18 mouse cellular contexts compared by ENCODE assay signal in genomic region chr1:186271436-186271835, GRCm38 (mm10).
"Had no signal": no experiment of that assay in that cellular context is flagged by ENCODE, and none has a peak within 500 bp of the region (broad histone marks: within the 10 kb centered on the region; RNA-seq: fewer than 3 reads in every experiment).

No protein-coding gene starts in this region.

- H3K4me3 ChIP-seq: limb, embryonic 12.5 days; limb, embryonic 15.5 days; midbrain, embryonic 12.5 days; midbrain, embryonic 15.5 days; neural tube, embryonic 12.5 days; neural tube, embryonic 15.5 days had no signal

- H3K36me3 ChIP-seq: limb, embryonic 12.5 days; limb, embryonic 15.5 days; midbrain, embryonic 12.5 days; midbrain, embryonic 15.5 days; neural tube, embryonic 12.5 days; neural tube, embryonic 15.5 days had no signal

- DNase-seq: kidney, adult 9 months; kidney, postnatal 14 days; kidney, postnatal 4 days; liver, postnatal 0 days; lung, embryonic 14.5 days; thymus, adult 18-20 months; thymus, postnatal 14 days; thymus, postnatal 4 days had no signal

- H3K27me3 ChIP-seq: limb, embryonic 12.5 days; limb, embryonic 15.5 days; midbrain, embryonic 12.5 days; midbrain, embryonic 15.5 days; neural tube, embryonic 12.5 days; neural tube, embryonic 15.5 days had no signal

- H3K4me1 ChIP-seq: limb, embryonic 15.5 days; midbrain, embryonic 12.5 days; midbrain, embryonic 15.5 days; neural tube, embryonic 12.5 days had no signal

- ATAC-seq: liver, postnatal 0 days; lung, postnatal 0 days; midbrain, embryonic 15.5 days had no signal

- H3K27ac ChIP-seq: limb, embryonic 12.5 days; limb, embryonic 15.5 days; liver, embryonic 14.5 days; macrophage; midbrain, embryonic 12.5 days; midbrain, embryonic 15.5 days; neural tube, embryonic 12.5 days; neural tube, embryonic 15.5 days had no signal

- H3K9me3 ChIP-seq: limb, embryonic 15.5 days; midbrain, embryonic 15.5 days; neural tube, embryonic 15.5 days had no signal

- H3K4me2 ChIP-seq: limb, embryonic 12.5 days; limb, embryonic 15.5 days; liver, embryonic 11.5 days; lung, embryonic 14.5 days; midbrain, embryonic 12.5 days; midbrain, embryonic 15.5 days; neural tube, embryonic 12.5 days; neural tube, embryonic 15.5 days had no signal

- H3K9ac ChIP-seq: limb, embryonic 12.5 days; limb, embryonic 15.5 days; liver, embryonic 14.5 days; liver, postnatal 0 days; lung, embryonic 14.5 days; midbrain, embryonic 12.5 days; midbrain, embryonic 15.5 days; neural tube, embryonic 12.5 days; neural tube, embryonic 15.5 days had no signal
